Mouse (Mus musculus) embryonic facial prominence, embryonic 14.5 days (tissue): ENCODE measurements at regions not wholly inside any gene's neighbourhood (a gene's known extent, or its start where the extent isn't known, plus 50 kb on each side); places are given as distances from the start of the nearest gene placed in this dataset.

Experiments
- ATAC-seq: fragments of 200-750 bp; cut with Nextera tagmentation; 2 replicates; pipeline ENCODE4 v1.8.0; 2017; ENCODE audit warnings: low read depth, moderate number of reproducible peaks, moderate TSS enrichment
- DNase-seq: peaks from one replicate; pipeline ENCODE4 v3.0.0-alpha.2; 2015; ENCODE audit warnings: low spot score
- H3K27ac ChIP-seq: fragments of 300-500 bp; sonication (generic); replicated peaks from 2 replicates; pipeline ENCODE4 v1.5.1; 2014; ENCODE audit warnings: low read depth, mild to moderate bottlenecking, low read length, moderate library complexity
- H3K27me3 ChIP-seq: fragments of 300-500 bp; sonication (generic); replicated peaks from 2 replicates; pipeline ENCODE4 v1.6.1; 2014; ENCODE audit warnings: low read length; ENCODE audit not compliant: control insufficient read depth, insufficient read depth
- H3K36me3 ChIP-seq: fragments of 300-500 bp; sonication (generic); 2 replicates; pipeline ENCODE4 v1.6.1; 2014; ENCODE audit warnings: low read length, mixed read lengths; ENCODE audit not compliant: control insufficient read depth, insufficient read depth
- H3K4me1 ChIP-seq: fragments of 300-500 bp; sonication (generic); 2 replicates; pipeline ENCODE4 v1.6.1; 2014; ENCODE audit warnings: antibody characterized with exemption, low read length; ENCODE audit not compliant: control insufficient read depth, insufficient read depth
- H3K4me2 ChIP-seq: fragments of 300-500 bp; sonication (generic); 2 replicates; pipeline ENCODE4 v1.6.1; 2014; ENCODE audit warnings: low read depth, mild to moderate bottlenecking, low read length, moderate library complexity, mixed read lengths
- H3K4me3 ChIP-seq: fragments of 300-500 bp; sonication (generic); 2 replicates; pipeline ENCODE4 v1.5.1; 2014; ENCODE audit warnings: low read depth, mild to moderate bottlenecking, low read length
- H3K9ac ChIP-seq: fragments of 300-500 bp; sonication (generic); 2 replicates; pipeline ENCODE4 v1.6.1; 2014; ENCODE audit warnings: low read depth, mild to moderate bottlenecking, low read length, moderate library complexity, mixed read lengths
- H3K9me3 ChIP-seq: fragments of 300-500 bp; sonication (generic); 2 replicates; pipeline ENCODE4 v1.6.1; 2016; ENCODE audit warnings: low read length; ENCODE audit not compliant: control insufficient read depth
- WGBS: fragments of 180-500 bp; shearing (Covaris S2); extraction: QIAGEN DNeasy Blood & Tissue Kit; methylation state at CpG from one replicate; pipeline ENCODE4 v1.1.7; 2014; 5-methylcytosine and 5-hydroxymethylcytosine counted together

GRCm38 (mm10) chr2:50813568-50814461, 335.1 kb downstream of the Rnd3 start:
- ATAC-seq (no peak), DNase-seq (no peak)
- Histone ChIP-seq H3K4me2 (no peak overlapping the region), H3K9ac (no peak overlapping the region), H3K4me3 (no peak overlapping the region), H3K27ac (no peak overlapping the region), H3K36me3 (no peaks in the 10 kb centered on the region), H3K9me3 (no peaks in the 10 kb centered on the region), H3K4me1 (peaks cover 9% of the 10 kb centered on the region; the same call in 1 of the 2 replicates), H3K27me3 (no peaks in the 10 kb centered on the region)
- 76% methylated on average over 9 of the region's 9 CpGs for WGBS

GRCm38 (mm10) chr2:50812296-50812695, 336.6 kb downstream of the Rnd3 start:
- Histone ChIP-seq H3K27ac (no peak overlapping the region), H3K4me2 (no peak overlapping the region), H3K4me3 (no peak overlapping the region), H3K36me3 (no peaks in the 10 kb centered on the region), H3K27me3 (no peaks in the 10 kb centered on the region), H3K4me1 (peaks cover 9% of the 10 kb centered on the region; the same call in 1 of the 2 replicates), H3K9ac (no peak overlapping the region), H3K9me3 (no peaks in the 10 kb centered on the region)
- no peak for DNase-seq
- ATAC-seq, result no peak; the same call in 1 of the 2 replicates
- 39% methylated on average over 4 of the region's 4 CpGs for WGBS

DNA sequence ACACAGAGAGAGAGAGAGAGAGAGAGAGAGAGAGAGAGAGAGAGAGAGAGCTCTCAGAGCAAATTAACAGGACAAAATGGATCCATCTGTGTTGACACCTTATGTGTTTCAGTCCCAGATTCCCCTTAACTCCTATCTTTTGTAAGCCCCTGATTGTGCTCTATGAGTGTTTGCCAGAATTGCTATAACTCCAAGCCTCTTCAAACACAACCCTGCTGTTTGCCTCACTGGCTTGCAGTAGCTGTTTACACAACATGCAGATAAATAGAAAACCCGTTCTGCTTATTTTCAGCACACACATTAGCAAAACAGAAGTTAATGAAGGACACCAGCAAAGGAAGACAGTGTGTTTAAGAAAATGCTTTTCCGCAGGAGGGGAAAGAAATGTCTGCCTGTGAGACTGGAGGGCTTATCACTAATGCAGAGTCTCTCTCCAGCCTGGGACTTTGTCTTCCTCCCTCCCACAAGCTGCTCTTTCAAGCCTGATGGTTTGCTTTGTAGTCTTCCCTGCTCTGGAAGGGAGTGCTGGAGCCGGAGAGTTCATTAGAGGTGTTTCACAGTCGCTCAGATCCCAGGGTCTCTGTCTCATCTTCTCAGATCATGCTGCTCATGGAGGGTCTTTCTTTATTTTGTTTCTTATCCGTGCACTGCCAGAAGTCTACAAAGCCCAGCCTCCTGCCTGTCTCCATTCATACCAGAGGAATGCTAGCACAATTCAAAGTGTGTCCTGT, 338.4 kb downstream of the Rnd3 start:
- Histone ChIP-seq H3K4me3 (no peak overlapping the region), H3K27me3 (no peaks in the 10 kb centered on the region), H3K9me3 (no peaks in the 10 kb centered on the region), H3K4me2 (no peak overlapping the region), H3K27ac (no peak overlapping the region), H3K36me3 (no peaks in the 10 kb centered on the region), H3K9ac (no peak overlapping the region), H3K4me1 (peaks cover 6% of the 10 kb centered on the region; the same call in 1 of the 2 replicates)
- WGBS, result 23% methylated on average over 5 of the region's 5 CpGs
- DNase-seq, result peak; percentile 23
- ATAC-seq, result no peak

DNA sequence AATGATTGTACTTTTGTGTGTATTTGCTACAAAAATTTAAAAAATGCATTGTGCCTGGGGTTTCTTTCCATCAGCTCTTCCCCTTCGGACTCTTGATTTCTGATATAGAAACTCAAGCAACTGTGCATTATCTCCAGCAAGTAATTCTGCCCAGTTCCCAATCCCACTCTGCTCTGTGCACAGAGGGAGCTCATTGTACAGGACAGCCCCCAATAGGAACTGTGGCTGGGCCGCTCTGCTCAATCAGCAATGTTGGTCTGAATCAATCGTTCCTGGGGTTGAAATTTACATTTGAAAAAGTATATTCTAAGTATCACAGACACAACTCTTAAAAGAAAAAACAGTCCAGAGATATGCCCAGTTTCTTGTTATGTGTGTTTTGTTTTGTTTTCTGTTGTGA, 339.1 kb downstream of the Rnd3 start:
- no peaks in the 10 kb centered on the region for H3K36me3 ChIP-seq
- ATAC-seq (no peak), DNase-seq (no peak)
- peaks cover 5% of the 10 kb centered on the region; the same call in 1 of the 2 replicates for H3K4me1 ChIP-seq
- WGBS, result 59% methylated on average over 3 of the region's 3 CpGs
- H3K27me3 ChIP-seq, result no peaks in the 10 kb centered on the region
- H3K9ac ChIP-seq, result no peak overlapping the region
- no peaks in the 10 kb centered on the region for H3K9me3 ChIP-seq
- no peak overlapping the region for H3K4me3 ChIP-seq
- H3K27ac ChIP-seq, result no peak overlapping the region
- no peak overlapping the region for H3K4me2 ChIP-seq

DNA sequence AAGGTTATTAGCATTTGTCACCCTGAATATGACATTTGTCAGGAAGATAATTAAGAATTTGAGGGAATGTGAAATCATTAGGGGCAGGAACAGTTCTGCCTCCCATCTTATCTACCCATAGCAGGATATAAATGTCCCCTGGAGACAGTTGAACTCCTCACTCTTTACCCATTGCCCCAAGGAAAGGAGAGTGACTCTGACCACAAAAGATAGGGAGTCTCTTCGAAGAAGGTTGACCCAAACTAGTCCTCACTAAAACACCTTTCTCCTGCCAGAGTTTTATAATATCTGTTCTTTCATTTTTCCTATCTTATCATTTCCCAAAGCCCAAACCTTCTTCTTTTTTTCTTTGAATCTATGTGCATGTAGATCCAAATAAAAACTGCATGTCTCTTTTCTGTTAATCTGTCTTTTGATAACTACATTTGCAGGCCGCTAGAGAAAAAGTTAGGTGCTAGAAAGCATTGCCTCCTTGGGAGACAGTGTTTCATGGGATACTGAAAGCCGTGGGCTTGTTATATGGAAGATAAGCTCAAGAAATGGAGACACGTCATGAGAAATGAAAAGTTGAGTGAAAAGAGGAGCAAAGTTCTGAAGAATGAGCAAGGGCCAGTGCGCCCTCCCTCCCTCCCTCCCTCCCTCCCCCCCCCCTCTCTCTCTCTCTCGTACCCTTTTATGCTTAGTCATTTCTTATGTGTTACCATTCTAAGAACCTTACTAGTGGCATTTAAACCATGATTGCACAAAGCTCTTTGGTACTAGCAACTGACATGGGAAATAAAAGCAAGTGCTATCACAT, 341.6 kb downstream of the Rnd3 start:
- H3K9me3 ChIP-seq, result no peaks in the 10 kb centered on the region
- no peaks in the 10 kb centered on the region for H3K27me3 ChIP-seq
- H3K27ac ChIP-seq, result no peak overlapping the region
- 93% methylated on average over 6 of the region's 6 CpGs for WGBS
- H3K9ac ChIP-seq, result no peak overlapping the region
- DNase-seq (no peak), ATAC-seq (no peak)
- H3K4me3 ChIP-seq, result no peak overlapping the region
- no peaks in the 10 kb centered on the region for H3K36me3 ChIP-seq
- H3K4me1 ChIP-seq, result peaks cover 5% of the 10 kb centered on the region; the same call in 1 of the 2 replicates
- no peak overlapping the region for H3K4me2 ChIP-seq

DNA sequence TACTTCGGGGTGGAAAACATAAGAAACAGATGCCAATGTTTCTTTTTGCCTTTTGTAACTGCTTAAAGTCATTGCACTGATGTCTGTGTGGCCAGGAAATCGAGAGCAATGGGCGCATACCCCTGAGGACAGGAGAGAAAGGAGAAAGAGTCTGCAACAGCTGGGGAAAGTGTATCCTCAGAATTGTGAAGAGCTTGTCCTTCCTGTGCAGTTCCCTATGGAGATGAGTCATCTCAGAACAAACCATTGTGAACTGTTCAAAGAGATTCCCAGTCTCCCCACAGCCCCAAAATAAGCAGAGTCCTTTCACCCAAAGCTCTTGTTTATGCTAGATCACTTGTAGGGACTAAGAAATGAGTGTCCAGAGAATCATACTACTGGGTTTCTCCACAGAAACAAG, 343.3 kb downstream of the Rnd3 start:
- Histone ChIP-seq H3K27me3 (no peaks in the 10 kb centered on the region), H3K27ac (no peak overlapping the region), H3K4me2 (no peak overlapping the region), H3K36me3 (no peaks in the 10 kb centered on the region), H3K9me3 (no peaks in the 10 kb centered on the region), H3K9ac (no peak overlapping the region), H3K4me3 (no peak overlapping the region), H3K4me1 (peaks cover 4% of the 10 kb centered on the region; the same call in 1 of the 2 replicates)
- 55% methylated on average over 3 of the region's 3 CpGs for WGBS
- DNase-seq (peak; percentile 37), ATAC-seq (no peak)

- H3K9me3 ChIP-seq, result peaks cover 5% of the 10 kb centered on the region
- no peaks in the 10 kb centered on the region for H3K4me1 ChIP-seq
- no peak overlapping the region for H3K4me3 ChIP-seq
- DNase-seq, result no peak
- no peak overlapping the region for H3K4me2 ChIP-seq
- no peak for ATAC-seq
- 58% methylated on average over 3 of the region's 3 CpGs for WGBS
- H3K27ac ChIP-seq, result no peak overlapping the region
- H3K36me3 ChIP-seq, result no peaks in the 10 kb centered on the region
- no peaks in the 10 kb centered on the region for H3K27me3 ChIP-seq
- H3K9ac ChIP-seq, result no peak overlapping the region
These were observed 352.8 kb downstream of the Rnd3 start for GRCm38 (mm10) chr2:50796087-50796486.

DNA sequence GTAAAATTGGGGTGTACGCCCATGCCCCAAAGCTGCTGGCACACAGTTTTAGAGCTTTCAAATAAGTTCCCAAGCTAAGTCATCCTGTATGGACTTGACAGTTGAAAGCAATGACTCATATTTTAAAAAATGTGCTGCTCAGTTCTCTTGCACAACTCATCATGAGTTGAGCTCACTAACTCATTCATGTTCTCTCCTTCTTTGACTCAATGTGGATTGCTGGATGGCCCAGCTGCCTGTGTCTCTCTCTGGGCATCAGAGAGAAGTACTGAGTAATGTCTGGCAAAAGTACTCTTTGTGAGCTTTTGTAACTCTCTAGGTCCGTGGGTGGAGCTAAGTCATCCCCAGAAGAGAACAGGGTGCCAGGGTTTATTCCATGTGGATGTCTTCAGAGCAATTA, 355.3 kb downstream of the Rnd3 start:
- DNase-seq (peak; percentile 27), ATAC-seq (no peak)
- no peak overlapping the region for H3K9ac ChIP-seq
- 73% methylated on average over 2 of the region's 2 CpGs for WGBS
- 0 out of 2 replicates have a peak, but pooled peaks cover 4% of the 10 kb centered on the region for H3K4me1 ChIP-seq
- peaks cover 6% of the 10 kb centered on the region for H3K9me3 ChIP-seq
- H3K4me2 ChIP-seq, result no peak overlapping the region
- no peak overlapping the region for H3K4me3 ChIP-seq
- no peak overlapping the region for H3K27ac ChIP-seq
- no peaks in the 10 kb centered on the region for H3K27me3 ChIP-seq
- no peaks in the 10 kb centered on the region for H3K36me3 ChIP-seq
